Mouse (Mus musculus) CD8-positive naive resting alpha-beta T cell, adult 2 months (primary cell): Measurements from ENCODE around the gene Enpp5.

Experiments used
- DNase-seq, 2 experiments: peaks; one replicate each; pipeline ENCODE4 v3.0.0; 2022; ENCODE audit warnings: low read depth in 2 of 2, low spot score in 2 of 2

The Enpp5 gene

GRCm38 (mm10) chr17:44078631-44079350 lies at the start of gene Enpp5:
Gene Enpp5, plus strand, starts transcription at chr17:44078813.
- peak; percentile 57 to 75 for DNase-seq

GRCm38 (mm10) chr17:44029616-44030015 lies 49.0 kb upstream of the Enpp5 start:
- DNase-seq: no peak

- no peak for DNase-seq
Observed at GRCm38 (mm10) chr17:44030776-44031587, 47.6 kb upstream of the Enpp5 start.

- DNase-seq: no peak
Observed at GRCm38 (mm10) chr17:44035005-44035404, 43.6 kb upstream of the Enpp5 start.

- DNase-seq: no peak
Observed at GRCm38 (mm10) chr17:44038656-44039055, 40.0 kb upstream of the Enpp5 start.

- DNase-seq: no peak
Observed at GRCm38 (mm10) chr17:44040449-44040848, 38.2 kb upstream of the Enpp5 start.

- DNase-seq: no peak
Observed at GRCm38 (mm10) chr17:44042301-44042700, 36.3 kb upstream of the Enpp5 start.

GRCm38 (mm10) chr17:44042861-44043260 lies 35.8 kb upstream of the Enpp5 start:
- DNase-seq: no peak

GRCm38 (mm10) chr17:44053427-44053826 lies 25.2 kb upstream of the Enpp5 start:
- no peak for DNase-seq

GRCm38 (mm10) chr17:44057123-44057522 lies 21.5 kb upstream of the Enpp5 start:
- no peak for DNase-seq

- no peak for DNase-seq
Observed at GRCm38 (mm10) chr17:44058145-44058544, 20.5 kb upstream of the Enpp5 start.

- no peak for DNase-seq
Observed at GRCm38 (mm10) chr17:44060781-44061180, 17.8 kb upstream of the Enpp5 start.

GRCm38 (mm10) chr17:44061289-44061890 lies 17.2 kb upstream of the Enpp5 start:
- DNase-seq: no peak

GRCm38 (mm10) chr17:44068876-44069275 lies 9.7 kb upstream of the Enpp5 start:
- no peak for DNase-seq

- no peak for DNase-seq
Observed at GRCm38 (mm10) chr17:44071680-44072079, 6.9 kb upstream of the Enpp5 start.

GRCm38 (mm10) chr17:44075601-44076000 lies 3.0 kb upstream of the Enpp5 start:
- no peak for DNase-seq

GRCm38 (mm10) chr17:44076051-44076680 lies 2.4 kb upstream of the Enpp5 start:
- DNase-seq: peak; percentile 16 to 38

GRCm38 (mm10) chr17:44077146-44077842 lies 1.3 kb upstream of the Enpp5 start:
- no peak for DNase-seq

GRCm38 (mm10) chr17:44077843-44078160 lies 811 bp upstream of the Enpp5 start:
- no peak for DNase-seq

GRCm38 (mm10) chr17:44083156-44083555 lies 4.5 kb downstream of the Enpp5 start:
- DNase-seq: no peak

GRCm38 (mm10) chr17:44088226-44088625 lies 9.6 kb downstream of the Enpp5 start:
- no peak for DNase-seq
